Mouse (Mus musculus) bone marrow, adult 2 months (tissue): ENCODE results near the gene 1700123O20Rik. TPM values are rescaled to one million over a fixed set of nuclear protein-coding genes. Genes with fewer than 3 reads are reported as not detected.

Experiments
- H3K27ac ChIP-seq: fragments of 200-500 bp; 2 replicates; pipeline ENCODE4 v1.5.1; 2012; ENCODE audit warnings: low read depth, mild to moderate bottlenecking, control low read depth, inconsistent platforms, low read length; ENCODE audit not compliant: control insufficient read depth, poor library complexity, insufficient read depth
- H3K4me1 ChIP-seq: fragments of 200-500 bp; 2 replicates; pipeline ENCODE4 v1.6.1; 2011; ENCODE audit warnings: low read length; ENCODE audit not compliant: control insufficient read depth, insufficient read depth
- H3K4me3 ChIP-seq: fragments of 200-500 bp; replicated peaks from 2 replicates; pipeline ENCODE3; 2011; ENCODE audit warnings: mild to moderate bottlenecking, low read depth, low read length, control low read depth; ENCODE audit not compliant: control insufficient read depth
- CTCF ChIP-seq: fragments of 200-500 bp; IDR thresholded peaks from 2 replicates; pipeline ENCODE4 v1.5.1; 2011; ENCODE audit warnings: low read length, control low read depth; ENCODE audit not compliant: control insufficient read depth, insufficient read depth
- POLR2A ChIP-seq: fragments of 200-500 bp; IDR thresholded peaks from 2 replicates; pipeline ENCODE4 v1.6.1; 2011; ENCODE audit warnings: low read depth, mild to moderate bottlenecking, control low read depth, low read length, borderline replicate concordance; ENCODE audit not compliant: control insufficient read depth
- WGBS: fragments of 180-500 bp; shearing (Covaris S2); methylation state at CpG from one replicate; pipeline ENCODE4 v1.1.7; 2018; 5-methylcytosine and 5-hydroxymethylcytosine counted together
- polyA plus RNA-seq: library from polyadenylated mRNA; stranded (reverse); fragments of >200 nt; gene quantifications from 2 replicates; pipeline ENCODE4 v1.2.4, GENCODE M21; 2011; ENCODE audit warnings: low replicate concordance; ENCODE audit not compliant: missing spikeins, insufficient read depth, insufficient read length

1700123O20Rik gene
- polyA plus RNA-seq, 1 experiment = 35.0 TPM

- Histone ChIP-seq H3K4me1 (no peaks in the 10 kb centered on the region), H3K27ac (peak within 1 kb of the TSS; percentile 97), H3K4me3 (peak within 1 kb of the TSS; percentile 86)
- TF ChIP-seq POLR2A = peak; percentile 92
- no peak for TF ChIP-seq CTCF
- under 1% methylated on average over 44 of the region's 44 CpGs for WGBS
These were observed 617 bp downstream of the 1700123O20Rik start, which contains the start of gene Acin1 for GRCm38 (mm10) chr14:54686522-54687143. Acin1 (minus strand) TSS chr14:54686931.

GRCm38 (mm10) chr14:54687251-54687650, 1.2 kb downstream of the 1700123O20Rik start:
- WGBS = 2% methylated on average over 8 of the region's 8 CpGs
- Histone ChIP-seq H3K27ac (peak overlapping the region; percentile 97; the same call in 1 of the 2 replicates), H3K4me3 (peak overlapping the region; percentile 86), H3K4me1 (no peaks in the 10 kb centered on the region)
- TF ChIP-seq CTCF = no peak
- TF ChIP-seq POLR2A = no peak

- no peak overlapping the region for H3K4me3 ChIP-seq
- WGBS = 41% methylated on average over 6 of the region's 6 CpGs
- H3K4me1 ChIP-seq = no peaks in the 10 kb centered on the region; the same call in 1 of the 2 replicates
- no peak for TF ChIP-seq POLR2A
- no peak overlapping the region for H3K27ac ChIP-seq
These were observed 9.0 kb downstream of the 1700123O20Rik start for GRCm38 (mm10) chr14:54695042-54695441.

- WGBS = 86% methylated on average over 4 of the region's 4 CpGs
- H3K27ac ChIP-seq = no peak overlapping the region
- no peaks in the 10 kb centered on the region; the same call in 1 of the 2 replicates for H3K4me1 ChIP-seq
These were observed 10.7 kb downstream of the 1700123O20Rik start for GRCm38 (mm10) chr14:54696752-54697151.

GRCm38 (mm10) chr14:54698733-54699132, 12.7 kb downstream of the 1700123O20Rik start, which contains the start of gene Gm29776:
Gm29776 (minus strand) TSS chr14:54698833.
- no peak for TF ChIP-seq CTCF
- TF ChIP-seq POLR2A = no peak
- WGBS = 87% methylated on average over 4 of the region's 4 CpGs

More at GRCm38 (mm10) chr14:54696752-54697151, 10.7 kb downstream of the 1700123O20Rik start:
- no peak overlapping the region for H3K4me3 ChIP-seq
- TF ChIP-seq POLR2A = no peak
- no peak for TF ChIP-seq CTCF

GRCm38 (mm10) chr14:54699586-54699985, 13.6 kb downstream of the 1700123O20Rik start:
- 76% methylated on average over 3 of the region's 3 CpGs for WGBS
- H3K4me1 ChIP-seq = peaks cover 1% of the 10 kb centered on the region; the same call in 1 of the 2 replicates
- no peak overlapping the region for H3K27ac ChIP-seq
- H3K4me3 ChIP-seq = no peak overlapping the region
- TF ChIP-seq CTCF (no peak), POLR2A (no peak)

More at GRCm38 (mm10) chr14:54698733-54699132, 12.7 kb downstream of the 1700123O20Rik start, which contains the start of gene Gm29776:
- Histone ChIP-seq H3K4me1 (no peaks in the 10 kb centered on the region; the same call in 1 of the 2 replicates), H3K27ac (no peak within 1 kb of the TSS), H3K4me3 (no peak within 1 kb of the TSS)

GRCm38 (mm10) chr14:54701298-54701697, 15.3 kb downstream of the 1700123O20Rik start:
- WGBS = 11% methylated on average over 6 of the region's 6 CpGs
- H3K27ac ChIP-seq = no peak overlapping the region
- peaks cover 1% of the 10 kb centered on the region; the same call in 1 of the 2 replicates for H3K4me1 ChIP-seq
- TF ChIP-seq POLR2A = no peak
- TF ChIP-seq CTCF = peak; percentile 91
- H3K4me3 ChIP-seq = no peak overlapping the region

- no peak for TF ChIP-seq POLR2A
- TF ChIP-seq CTCF = no peak
- H3K27ac ChIP-seq = no peak overlapping the region
- H3K4me1 ChIP-seq = peaks cover 3% of the 10 kb centered on the region
- WGBS = 48% methylated on average over 10 of the region's 10 CpGs
- H3K4me3 ChIP-seq = no peak overlapping the region
These were observed 17.2 kb downstream of the 1700123O20Rik start for GRCm38 (mm10) chr14:54703207-54703606.

- peak overlapping the region; percentile 93 for H3K27ac ChIP-seq
- WGBS = 8% methylated on average over 5 of the region's 5 CpGs
- no peak overlapping the region for H3K4me3 ChIP-seq
- TF ChIP-seq CTCF (no peak), POLR2A (no peak)
- peaks cover 3% of the 10 kb centered on the region for H3K4me1 ChIP-seq
These were observed 19.8 kb downstream of the 1700123O20Rik start for GRCm38 (mm10) chr14:54705844-54706243.
